Mouse (Mus musculus): ENCODE measurements around the gene Setx. TPM values are rescaled to one million over a fixed set of nuclear protein-coding genes. Genes with fewer than 3 reads are reported as not detected.
A peak's percentile ranks its signal among the peaks of the same experiment; 100 is the strongest.

Setx gene
- total RNA-seq, 2 experiments from 2014 or later = 61.5 to 66.4 TPM

DNA sequence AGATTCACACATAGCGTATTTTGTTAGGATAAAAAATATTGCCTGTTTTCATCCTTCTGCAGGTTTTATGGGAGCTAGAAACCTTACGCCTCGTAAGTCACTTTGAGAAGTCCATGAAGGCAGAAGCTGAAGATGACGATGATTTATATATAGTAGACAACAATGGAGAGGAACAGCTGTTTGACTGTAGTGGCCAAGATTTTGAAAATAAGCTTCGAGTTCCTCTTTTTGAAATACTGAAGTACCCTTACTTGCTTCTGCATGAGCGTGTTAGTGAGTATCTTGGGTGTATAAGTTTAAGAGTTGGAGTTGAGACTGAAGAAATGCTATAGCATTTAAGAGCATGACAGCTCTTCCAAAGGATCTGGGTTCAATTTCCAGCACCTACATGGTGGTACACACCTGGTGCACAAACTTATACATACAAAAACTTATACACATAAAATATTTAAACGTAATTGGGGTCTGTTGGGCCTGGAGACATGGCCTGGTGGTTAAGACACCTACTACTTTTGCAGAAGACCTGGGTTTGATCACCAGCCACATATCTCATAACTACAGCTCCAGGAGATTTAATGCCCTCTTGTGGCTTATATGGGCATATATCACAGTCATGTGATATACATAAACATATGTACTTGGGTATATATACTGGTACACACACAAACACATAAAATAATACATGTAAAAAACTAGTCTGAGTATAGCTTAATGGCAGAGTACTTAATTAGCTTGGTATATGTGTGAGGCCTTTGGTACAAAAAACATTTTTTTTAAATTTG lies 6.3 kb downstream of the Setx start:
- intact Hi-C loops (cut with DNase I) = no loop called here

DNA sequence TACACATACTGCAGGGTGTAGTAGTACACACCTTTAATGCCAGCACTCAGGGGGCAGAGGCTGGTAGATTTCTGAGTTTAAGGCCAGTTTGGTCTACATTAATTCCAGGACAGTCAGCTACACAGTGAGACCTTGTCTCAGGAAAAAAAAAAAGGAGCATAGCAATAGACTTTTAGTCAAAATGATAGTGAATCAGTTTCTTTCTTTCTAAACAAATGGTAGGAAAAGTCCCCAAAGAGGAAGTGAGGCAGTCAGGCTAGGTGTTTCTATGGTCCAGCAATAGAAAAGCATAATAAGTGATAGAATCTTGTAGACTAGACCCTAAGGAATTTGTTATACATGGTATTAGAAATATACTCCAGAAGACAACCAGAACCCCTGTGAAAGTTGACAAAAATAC lies 11.2 kb downstream of the Setx start:
- intact Hi-C loops (cut with DNase I) = no loop called here
- DNase-seq = no peak

More for the DNA sequence above, 6.3 kb downstream of the Setx start:
- no peak for DNase-seq

DNA sequence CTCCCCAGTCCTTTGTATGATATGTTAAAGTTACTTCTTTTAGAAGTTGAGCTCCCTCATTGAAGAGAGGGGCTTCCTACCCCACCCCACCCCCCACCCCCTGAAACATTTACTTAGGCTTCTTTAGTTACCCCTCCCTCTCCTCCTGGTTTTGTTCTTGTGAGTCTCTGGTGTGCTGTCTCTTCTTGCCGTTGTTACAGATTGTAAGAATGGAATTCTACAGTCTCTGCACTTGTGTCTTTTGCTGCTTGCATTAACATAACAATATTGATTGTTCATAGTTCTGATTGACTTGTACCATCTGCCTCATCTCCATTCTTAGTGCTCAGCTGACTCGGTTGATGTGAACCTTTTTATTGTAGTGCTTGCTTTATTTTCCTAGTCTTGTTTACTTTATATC lies 28.0 kb downstream of the Setx start:
- intact Hi-C loops (cut with DNase I) = no loop called here
- no peak for DNase-seq

DNA sequence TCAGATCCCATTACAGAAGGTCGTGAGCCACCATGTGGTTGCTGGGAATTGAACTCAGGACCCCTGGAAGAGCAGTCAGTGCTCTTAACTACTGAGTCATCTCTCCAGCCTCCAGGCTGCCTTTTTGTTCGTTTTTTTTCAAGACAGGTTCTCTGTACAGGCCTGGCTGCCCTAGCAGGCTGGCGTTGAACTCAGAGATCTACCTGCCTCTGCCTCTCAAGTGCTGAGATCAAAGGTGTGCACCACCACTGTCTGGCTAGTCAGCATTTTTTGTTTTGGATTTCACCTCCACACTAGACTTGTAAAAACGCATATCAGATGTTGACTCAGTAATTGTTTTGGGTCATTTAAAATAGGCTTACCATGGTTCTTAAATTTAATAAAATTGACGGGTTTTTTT lies 44.1 kb downstream of the Setx start:
- no peak for DNase-seq
- intact Hi-C loops (cut with DNase I) = loop anchor here (10.0 kb wide), 1 partner anchor 493 kb away; no protein-coding TSS in a partner anchor

DNA sequence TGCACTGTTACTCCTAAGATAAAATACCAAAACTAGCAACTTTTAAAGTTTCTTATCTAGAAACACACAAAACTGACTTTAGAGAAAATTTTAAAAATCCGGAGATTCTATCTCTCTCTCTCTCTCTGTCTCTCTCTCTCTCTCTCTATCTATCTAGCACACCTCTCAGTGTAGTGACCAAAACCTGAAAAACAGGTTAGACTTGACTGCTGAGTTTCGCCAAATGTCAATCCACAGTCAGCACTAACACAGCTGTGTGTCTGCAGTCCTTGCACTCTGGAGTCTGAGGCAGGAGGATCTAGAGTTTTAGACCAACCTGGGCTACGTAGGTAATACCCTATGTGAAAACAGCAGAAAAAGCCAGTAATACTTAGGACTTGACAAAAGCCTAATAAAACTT lies 50.9 kb downstream of the Setx start:
- no peak for DNase-seq
- intact Hi-C loops (cut with DNase I) = no loop called here

DNA sequence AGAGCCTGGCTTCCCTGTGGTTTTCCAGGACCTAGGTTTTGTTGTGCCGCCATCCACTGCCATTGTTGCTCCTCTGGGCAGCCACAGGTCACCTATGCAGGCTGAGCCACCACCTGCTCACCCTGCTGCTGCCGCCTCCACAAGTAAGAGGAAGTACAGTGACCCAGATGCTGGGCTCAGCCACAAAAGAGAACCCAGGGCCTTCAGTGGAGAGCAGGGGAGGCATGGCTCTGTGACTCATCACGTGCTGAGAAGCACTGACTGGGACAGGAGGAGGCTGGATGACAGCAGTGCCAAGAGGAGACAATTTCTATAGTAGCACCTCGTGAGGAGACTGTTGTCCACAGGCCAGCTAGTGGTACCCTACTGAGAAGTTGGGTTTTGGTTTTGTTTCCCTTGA lies 55.8 kb downstream of the Setx start:
- intact Hi-C loops (cut with DNase I) = no loop called here
- no peak for DNase-seq

DNA sequence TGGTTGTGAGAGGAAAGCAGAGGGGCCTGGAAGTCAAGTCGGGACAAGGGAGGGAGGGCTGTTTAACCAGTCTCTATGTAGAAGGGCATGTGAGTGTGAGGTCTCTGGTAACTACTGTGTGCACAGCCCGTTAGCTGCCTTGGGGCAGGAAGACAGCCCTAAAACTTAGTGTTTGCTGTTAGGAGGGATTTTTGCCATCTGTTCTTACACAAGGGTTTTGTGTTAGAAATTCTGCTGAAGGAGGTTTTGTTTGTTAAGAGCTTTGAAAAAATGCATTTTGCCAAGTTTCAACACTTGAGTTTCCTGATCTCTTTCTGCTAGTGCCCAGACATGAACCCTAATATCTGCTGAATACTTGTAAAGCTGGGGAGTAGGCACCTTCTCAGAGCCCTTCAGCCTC lies 57.1 kb downstream of the Setx start:
- DNase-seq = no peak
- intact Hi-C loops (cut with DNase I) = no loop called here

DNA sequence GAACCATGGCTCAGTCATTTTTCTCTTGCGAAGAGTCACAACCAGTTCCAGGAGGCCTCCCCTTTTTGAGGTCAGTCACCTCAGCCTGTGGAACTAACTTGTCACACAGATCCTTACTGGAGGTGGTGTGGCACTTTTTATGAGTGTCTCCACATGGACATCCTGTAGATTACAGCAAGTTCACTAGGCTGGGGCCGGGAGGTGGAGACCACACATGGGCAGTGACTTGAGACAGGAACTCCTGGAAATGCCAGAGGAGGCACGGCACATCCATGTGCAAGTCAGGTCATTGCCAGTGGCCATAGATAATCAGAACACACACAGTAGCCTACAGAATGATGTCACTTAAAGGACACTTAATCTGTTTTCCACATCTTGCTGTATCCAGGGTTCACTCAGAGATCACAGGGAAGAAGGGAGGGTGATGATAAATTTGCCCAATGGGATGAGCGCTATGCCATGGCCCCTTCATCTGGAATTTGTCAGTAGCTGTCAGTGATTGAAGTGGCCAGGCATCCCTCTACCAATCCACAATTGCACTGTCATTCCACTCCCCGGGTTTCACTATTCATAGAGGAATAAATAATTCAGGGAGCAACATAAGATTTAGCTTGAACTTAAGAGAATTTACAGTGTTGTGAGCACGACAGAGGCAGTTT lies 59.4 kb downstream of the Setx start:
- intact Hi-C loops (cut with DNase I) = no loop called here
- DNase-seq = no peak

DNA sequence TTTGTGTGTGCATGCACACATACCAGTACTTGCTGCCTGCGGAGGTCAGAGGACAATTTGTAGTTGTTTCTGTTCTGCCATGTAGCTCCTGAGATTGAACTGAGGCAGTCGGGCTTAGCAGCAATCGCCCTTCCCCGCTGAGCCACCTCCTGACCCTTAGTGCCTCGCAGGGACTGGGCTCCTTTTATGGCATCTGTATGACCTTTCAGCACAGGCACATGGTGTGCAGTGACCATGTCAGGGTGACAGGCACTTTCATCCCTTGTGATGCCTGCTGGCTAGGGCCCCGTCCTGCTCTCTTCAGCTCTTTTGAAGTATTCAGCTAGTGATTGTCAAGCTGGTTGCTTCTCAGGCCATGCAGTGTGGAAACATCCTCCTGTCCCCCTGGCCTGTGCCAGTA lies 62.2 kb downstream of the Setx start:
- intact Hi-C loops (cut with DNase I) = no loop called here
- no peak for DNase-seq

DNA sequence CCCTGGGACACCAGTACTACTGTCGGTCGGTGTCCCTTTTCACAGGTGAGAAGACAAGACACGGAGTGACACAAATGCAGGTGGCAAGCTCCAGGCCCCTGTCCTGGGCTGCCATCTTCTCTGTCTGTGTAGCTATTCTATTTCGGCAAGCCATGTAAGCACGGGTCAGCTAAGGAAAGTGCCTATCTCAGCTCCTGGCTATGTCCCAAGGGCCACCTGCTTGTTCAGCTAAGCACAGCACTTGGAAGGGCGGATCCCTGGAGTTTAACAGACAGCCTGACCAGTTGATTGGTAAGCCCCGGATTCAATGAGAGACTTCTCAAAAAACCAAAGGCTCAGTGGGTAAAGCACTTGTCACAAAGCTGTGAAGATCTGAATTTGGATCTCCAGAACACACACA lies 66.4 kb downstream of the Setx start:
- no peak for DNase-seq
- intact Hi-C loops (cut with DNase I) = no loop called here

DNA sequence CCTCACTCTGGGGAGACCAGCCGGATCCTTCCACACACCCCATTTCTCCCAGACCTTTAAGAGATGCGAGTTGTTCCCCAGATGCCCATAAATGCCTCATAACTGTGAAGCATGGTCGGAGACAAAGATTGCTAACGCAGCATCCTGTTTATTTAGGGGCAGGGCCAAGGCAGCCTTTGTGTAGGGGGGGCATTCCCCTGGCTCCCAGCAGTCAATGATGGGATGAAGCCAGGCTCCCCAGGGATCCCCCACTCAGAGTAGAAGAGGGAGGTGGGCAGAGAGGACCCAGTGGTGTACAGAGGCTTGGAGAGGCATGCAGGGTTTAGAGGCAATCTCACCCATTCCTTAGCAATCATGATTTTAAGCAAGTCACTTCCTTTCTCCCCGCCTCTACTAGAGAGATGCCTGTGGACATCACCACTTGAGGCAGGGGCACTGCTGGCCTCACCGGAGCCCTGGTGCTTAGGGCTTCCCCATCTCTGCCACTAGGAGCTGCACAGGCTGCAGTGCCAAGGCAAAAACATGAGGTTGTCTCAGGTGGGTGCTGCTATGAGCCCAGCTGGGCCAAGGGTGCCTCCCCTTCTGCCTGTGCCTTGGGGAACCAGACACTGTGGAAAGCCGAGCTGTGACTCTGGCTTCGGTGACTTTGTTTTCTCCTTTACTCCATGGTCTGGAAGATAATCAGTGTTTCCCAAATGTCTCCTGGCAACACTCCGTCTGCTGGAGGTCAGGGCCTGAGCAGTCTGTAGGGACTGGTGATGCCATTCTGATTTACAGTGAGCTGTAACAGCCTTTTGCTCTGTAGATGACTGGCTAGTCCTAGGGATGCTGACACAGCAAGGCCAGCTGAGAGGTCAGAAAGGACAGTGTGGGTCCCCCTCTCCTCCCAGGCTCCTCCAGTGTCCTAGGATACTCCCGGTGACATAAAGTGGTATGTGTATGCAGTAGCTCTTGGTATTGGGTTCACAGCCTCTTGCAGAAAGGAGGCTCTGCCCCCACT lies 67.5 kb downstream of the Setx start:
- no peak for DNase-seq
- intact Hi-C loops (cut with DNase I) = no loop called here

DNA sequence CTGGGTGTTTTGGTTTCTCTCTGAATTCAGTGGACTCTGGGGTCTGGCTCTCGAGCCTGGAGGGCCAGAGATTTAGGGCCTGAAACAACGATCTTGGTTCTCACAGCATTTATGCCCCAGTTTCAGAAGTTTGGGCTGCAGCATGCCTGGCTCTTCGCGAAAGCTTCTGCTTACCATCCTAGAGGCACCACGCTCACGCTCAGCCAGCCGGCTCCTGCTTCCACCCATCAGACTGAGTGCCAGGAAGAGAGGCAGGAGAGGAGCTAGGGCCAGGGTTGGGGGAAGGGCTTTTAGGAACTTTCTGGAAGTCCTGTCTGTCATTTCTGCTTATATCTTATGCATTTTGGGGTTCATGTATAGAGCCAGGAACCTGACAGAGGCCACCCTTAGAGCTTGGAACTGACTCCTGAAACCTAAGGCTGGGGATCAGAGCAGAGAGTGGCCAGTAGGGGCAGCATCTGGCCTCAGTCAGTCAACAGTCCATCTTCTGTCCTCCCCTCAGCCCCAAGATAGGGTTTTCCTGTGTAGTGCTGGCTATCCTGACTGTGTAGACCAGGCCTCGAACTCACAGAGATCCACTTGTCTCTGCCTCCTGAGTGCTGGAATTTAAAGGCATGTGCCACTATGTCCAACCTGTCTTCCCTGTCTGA lies 68.8 kb downstream of the Setx start:
- intact Hi-C loops (cut with DNase I) = no loop called here
- DNase-seq = no peak

DNA sequence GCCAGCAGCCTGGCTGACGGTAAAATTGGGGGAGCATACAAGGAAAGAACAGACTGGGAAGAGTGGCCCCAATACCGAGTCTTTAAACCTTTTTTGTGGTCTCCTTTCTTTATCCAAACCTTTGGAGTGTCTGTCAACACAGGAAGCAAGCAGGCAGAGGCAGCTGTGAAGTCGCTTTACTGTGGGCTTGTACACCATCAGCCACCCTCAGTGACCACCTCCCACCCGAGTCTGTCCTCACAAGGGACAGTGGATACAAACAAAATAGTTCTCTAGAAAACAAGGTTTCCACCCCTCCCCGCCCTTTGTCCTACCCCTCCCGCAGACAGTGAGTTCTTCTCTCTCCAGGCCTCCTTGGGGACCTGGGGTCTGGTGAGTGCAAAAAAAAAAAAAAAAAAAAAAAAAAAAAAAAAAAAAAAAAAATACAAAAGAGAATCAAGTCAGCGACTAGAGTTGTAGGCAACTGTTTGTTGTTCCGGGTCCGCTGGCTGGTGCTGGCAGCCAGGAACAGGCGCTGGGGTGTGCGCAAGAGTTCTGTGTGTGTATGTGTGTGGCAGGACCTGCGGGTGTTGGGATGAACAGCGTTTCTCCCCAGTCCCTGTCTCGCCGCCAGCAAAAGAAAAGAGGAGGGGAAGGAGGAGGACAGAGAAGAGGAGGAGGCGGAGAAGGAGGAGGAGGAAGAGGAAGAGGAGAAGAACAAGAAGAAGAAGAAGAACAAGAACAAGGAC lies 70.0 kb downstream of the Setx start:
- peak; percentile 56 for DNase-seq
- intact Hi-C loops (cut with DNase I) = no loop called here

DNA sequence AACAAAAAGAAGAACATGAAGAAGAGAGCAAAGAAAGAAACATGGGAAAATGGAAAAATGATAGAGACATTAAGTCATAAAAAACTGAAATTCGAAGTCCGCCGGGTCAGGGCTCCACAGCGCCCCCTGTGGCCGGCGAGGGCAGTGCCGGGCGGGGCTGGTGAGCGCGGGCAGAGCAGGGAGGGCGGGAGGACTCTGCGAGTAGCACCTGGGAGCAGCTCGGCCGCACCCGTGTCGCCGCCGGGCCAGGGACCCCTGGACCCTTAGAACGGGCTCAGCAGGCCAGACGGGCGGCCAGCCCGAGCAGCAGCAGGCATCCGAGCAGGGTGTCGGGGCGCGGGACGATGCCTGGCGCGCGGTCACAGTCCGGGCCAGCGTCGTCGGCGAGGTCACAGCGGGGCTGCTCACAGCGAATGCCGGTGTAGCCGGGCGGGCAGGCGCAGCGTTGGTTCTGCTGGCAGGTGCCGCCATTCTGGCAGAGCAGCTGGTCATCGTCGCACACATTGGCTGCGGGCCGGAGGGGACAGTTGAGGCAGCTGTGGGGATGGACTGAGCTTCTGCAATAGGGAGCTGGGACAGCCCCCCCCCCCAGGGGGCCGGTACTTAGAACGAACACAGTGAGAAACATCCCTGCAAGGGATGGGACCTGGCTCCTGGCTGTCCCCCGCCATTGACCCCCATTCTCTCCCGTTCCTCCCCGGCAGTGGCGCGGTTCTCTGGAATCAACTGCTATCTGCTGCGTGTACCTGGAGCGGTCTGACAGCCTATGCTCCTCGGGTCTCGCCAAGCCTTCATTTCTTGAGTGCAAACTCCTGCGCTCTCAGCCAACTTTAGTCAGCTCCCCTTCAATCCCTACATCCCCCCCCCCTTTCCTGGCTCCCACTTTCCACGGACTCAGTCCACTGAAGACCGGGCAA lies 70.8 kb downstream of the Setx start:
- peak; percentile 85 for DNase-seq
- intact Hi-C loops (cut with DNase I) = loop anchor here (5.0 kb wide), 1 partner anchor 407 kb away; no protein-coding TSS in a partner anchor

DNA sequence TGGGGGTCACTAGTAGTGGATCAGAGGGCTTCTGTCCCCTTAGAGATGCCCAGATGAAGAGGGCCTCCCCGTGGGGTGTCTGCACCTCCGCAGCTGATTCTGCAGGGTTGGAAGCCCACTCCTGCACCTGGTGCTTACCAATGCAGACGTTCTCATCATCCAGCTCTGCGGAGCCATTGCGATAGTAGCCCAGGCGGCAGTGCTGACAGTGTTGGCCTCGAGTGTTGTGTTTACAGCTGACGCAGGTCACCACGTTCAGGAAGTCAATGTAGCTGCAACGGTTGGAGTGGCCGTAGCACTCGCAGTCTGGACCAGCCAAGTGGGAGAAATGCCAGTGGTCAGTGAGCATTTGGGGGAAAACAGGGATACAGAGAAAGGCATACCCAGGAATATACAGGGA lies 72.9 kb downstream of the Setx start:
- no peak for DNase-seq
- intact Hi-C loops (cut with DNase I) = loop anchor here (5.0 kb wide), 1 partner anchor 405 kb away; no protein-coding TSS in a partner anchor

DNA sequence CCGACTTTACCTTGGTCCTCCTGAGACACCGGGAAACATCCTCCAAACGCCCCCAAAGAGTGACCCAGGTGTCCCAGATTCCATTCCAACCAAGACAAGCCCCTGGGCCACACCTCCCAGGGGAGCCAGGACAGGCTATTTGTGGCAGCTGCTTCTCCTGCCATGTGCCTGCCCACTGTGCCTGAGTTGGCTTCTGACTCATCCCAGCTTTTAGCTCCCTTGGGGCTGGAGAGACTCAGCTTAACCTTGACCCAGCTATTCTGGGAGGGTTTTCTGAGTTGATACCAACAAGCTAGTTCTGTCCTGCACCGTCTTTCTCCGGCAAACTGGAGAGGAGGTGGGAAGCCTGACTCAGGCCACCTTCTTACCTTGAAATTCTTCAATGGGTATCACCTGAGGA lies 74.5 kb downstream of the Setx start:
- no peak for DNase-seq
- intact Hi-C loops (cut with DNase I) = loop anchor here (5.0 kb wide), 1 partner anchor 404 kb away; no protein-coding TSS in a partner anchor

DNA sequence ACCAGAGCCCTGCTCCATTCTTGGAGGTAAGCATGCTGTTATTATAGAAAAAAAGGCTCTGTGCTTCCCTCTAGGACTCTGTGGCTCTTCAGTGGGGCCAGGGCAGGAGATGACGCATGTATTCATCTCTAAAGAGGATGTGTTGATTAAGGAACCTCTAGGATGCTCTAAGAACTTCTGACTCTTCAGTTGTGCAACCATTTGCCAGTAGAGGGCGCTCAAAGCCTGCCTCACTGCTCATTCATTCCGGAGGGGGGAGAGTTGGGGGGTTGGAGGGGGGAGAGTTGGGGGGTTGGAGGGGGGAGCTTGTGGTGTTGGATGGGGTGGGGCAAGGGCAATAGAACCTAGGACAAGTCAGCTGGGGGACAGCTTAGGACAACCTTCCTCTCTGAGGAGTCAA lies 75.9 kb downstream of the Setx start:
- intact Hi-C loops (cut with DNase I) = loop anchor here (5.0 kb wide), 1 partner anchor 402 kb away; no protein-coding TSS in a partner anchor
- peak; percentile 46 for DNase-seq

DNA sequence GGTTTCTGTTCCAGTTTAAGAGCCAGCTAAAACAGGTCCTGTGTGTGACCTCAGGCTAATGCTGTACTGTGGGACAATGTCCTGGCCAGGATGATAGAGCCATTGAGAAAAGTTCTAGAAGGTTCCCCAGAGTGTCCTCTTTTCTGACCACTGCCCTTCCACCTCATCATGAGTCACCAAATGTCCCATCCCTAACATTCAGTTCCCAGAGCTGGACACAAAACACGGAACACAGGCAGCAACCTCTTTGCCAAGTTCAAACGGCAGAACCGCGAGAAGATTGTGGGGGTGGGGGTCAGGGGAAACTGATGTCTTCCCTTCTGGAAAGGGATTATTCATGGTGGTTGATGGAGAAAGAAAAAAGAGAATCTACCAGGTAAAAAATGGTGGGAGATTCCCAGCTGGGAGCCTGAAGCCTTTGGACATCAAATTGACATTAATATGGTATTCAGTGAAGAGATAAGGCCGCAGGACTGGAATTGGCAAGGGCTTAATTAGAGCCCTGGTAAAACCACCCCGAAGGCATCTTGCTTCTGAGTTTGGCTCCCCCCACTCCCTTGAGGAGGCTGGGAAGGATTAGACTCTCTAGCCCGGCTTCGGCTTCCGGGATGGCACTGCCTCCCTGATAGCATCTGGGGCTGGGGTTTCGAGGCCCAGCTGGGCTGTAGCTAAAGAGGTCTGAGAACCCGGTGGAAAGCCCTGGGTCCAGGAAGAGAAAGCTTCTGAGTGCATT lies 77.4 kb downstream of the Setx start:
- no peak for DNase-seq
- intact Hi-C loops (cut with DNase I) = no loop called here
